Mouse (Mus musculus) layer of hippocampus, postnatal 36 days (tissue): Measurements from ENCODE around the gene Csnk1g2. TPM values are rescaled to one million over a fixed set of nuclear protein-coding genes. Genes with fewer than 3 reads are reported as not detected.

ENCODE experiments used
- DNase-seq, 2 experiments: peaks; one replicate each; pipeline ENCODE4 v3.0.0; 2022
- total RNA-seq, 2 experiments: library from RNA; stranded (reverse); gene quantifications; 2 replicates each; pipeline ENCODE4 v1.2.3; 2021

Csnk1g2 gene
- 100 to 1,000 TPM; 216 to 241 TPM for total RNA-seq

GRCm38 (mm10) chr10:80622661-80623456 lies at the start of gene Csnk1g2:
Gene Csnk1g2, plus strand, starts transcription at chr10:80622838.
- DNase-seq = peak in 1 of 2 experiments; percentile 57

- peak in 1 of 2 experiments; percentile 52 for DNase-seq
These were observed 48.7 kb upstream of the Csnk1g2 start for GRCm38 (mm10) chr10:80573944-80574343.

- no peak for DNase-seq
These were observed 47.7 kb upstream of the Csnk1g2 start for GRCm38 (mm10) chr10:80574896-80575295.

- no peak for DNase-seq
These were observed 46.7 kb upstream of the Csnk1g2 start for GRCm38 (mm10) chr10:80575925-80576324.

GRCm38 (mm10) chr10:80576351-80577194 lies 46.1 kb upstream of the Csnk1g2 start:
- no peak for DNase-seq

- DNase-seq = peak; percentile 97
These were observed 45.2 kb upstream of the Csnk1g2 start, which contains the start of gene Klf16 for GRCm38 (mm10) chr10:80577195-80578130. Gene Klf16, minus strand, starts transcription at chr10:80577321.

GRCm38 (mm10) chr10:80578131-80578750 lies 44.4 kb upstream of the Csnk1g2 start:
- DNase-seq = peak; percentile 62 to 68

GRCm38 (mm10) chr10:80578911-80579310 lies 43.7 kb upstream of the Csnk1g2 start:
- DNase-seq = no peak

GRCm38 (mm10) chr10:80583047-80583446 lies 39.6 kb upstream of the Csnk1g2 start:
- DNase-seq = peak in 1 of 2 experiments; percentile 4

- peak in 1 of 2 experiments; percentile 2 for DNase-seq
These were observed 38.6 kb upstream of the Csnk1g2 start for GRCm38 (mm10) chr10:80584045-80584488.

GRCm38 (mm10) chr10:80584642-80585552 lies 37.7 kb upstream of the Csnk1g2 start:
- peak in 1 of 2 experiments; percentile 4 for DNase-seq

- DNase-seq = no peak
These were observed 37.1 kb upstream of the Csnk1g2 start for GRCm38 (mm10) chr10:80585581-80585980.

- DNase-seq = no peak
These were observed 36.0 kb upstream of the Csnk1g2 start for GRCm38 (mm10) chr10:80586407-80587304.

GRCm38 (mm10) chr10:80587305-80587657 lies 35.4 kb upstream of the Csnk1g2 start:
- DNase-seq = no peak

GRCm38 (mm10) chr10:80589127-80589878 lies 33.3 kb upstream of the Csnk1g2 start:
- no peak for DNase-seq

- DNase-seq = peak; percentile 92 to 93
These were observed 32.5 kb upstream of the Csnk1g2 start, which contains the start of gene Abhd17a for GRCm38 (mm10) chr10:80589879-80590854. Gene Abhd17a, minus strand, starts transcription at chr10:80590341.

- no peak for DNase-seq
These were observed 26.3 kb upstream of the Csnk1g2 start for GRCm38 (mm10) chr10:80596318-80596717.
